Mouse (Mus musculus) heart, postnatal 0 days (tissue): ENCODE results near the gene Plrg1. TPM values are rescaled to one million over a fixed set of nuclear protein-coding genes. Genes with fewer than 3 reads are reported as not detected.

ENCODE experiments used
- ATAC-seq: fragments of 200-750 bp; cut with Nextera tagmentation; 2 replicates; pipeline ENCODE4 v1.8.0; 2017; ENCODE audit warnings: low read depth, moderate number of reproducible peaks, moderate library complexity; ENCODE audit not compliant: insufficient read depth
- DNase-seq: peaks from one replicate; pipeline ENCODE4 v3.0.0-alpha.2; 2016; ENCODE audit warnings: low spot score
- H3K27ac ChIP-seq: fragments of 300-500 bp; sonication (generic); 2 replicates; pipeline ENCODE4 v1.5.1; 2014; ENCODE audit warnings: low read depth, mild to moderate bottlenecking
- H3K27me3 ChIP-seq: fragments of 300-500 bp; sonication (generic); 2 replicates; pipeline ENCODE4 v1.6.1; 2014; ENCODE audit warnings: low read length, mixed read lengths; ENCODE audit not compliant: control insufficient read depth, insufficient read depth
- H3K36me3 ChIP-seq: fragments of 300-500 bp; sonication (generic); replicated peaks from 2 replicates; pipeline ENCODE4 v1.6.1; 2014; ENCODE audit warnings: low read length, mixed read lengths; ENCODE audit not compliant: control insufficient read depth, insufficient read depth
- H3K4me1 ChIP-seq: fragments of 300-500 bp; sonication (generic); 2 replicates; pipeline ENCODE4 v1.6.1; 2014; ENCODE audit warnings: antibody characterized with exemption; ENCODE audit not compliant: control insufficient read depth, insufficient read depth
- H3K4me2 ChIP-seq: fragments of 300-500 bp; sonication (generic); 2 replicates; pipeline ENCODE4 v1.6.1; 2014; ENCODE audit warnings: low read depth, mild to moderate bottlenecking, low read length, moderate library complexity
- H3K4me3 ChIP-seq: fragments of 300-500 bp; sonication (generic); 2 replicates; pipeline ENCODE4 v1.5.1; 2014; ENCODE audit warnings: low read depth, low read length
- H3K9ac ChIP-seq: fragments of 300-500 bp; sonication (generic); replicated peaks from 2 replicates; pipeline ENCODE4 v1.6.1; 2014; ENCODE audit warnings: low read depth, low read length, mixed read lengths
- H3K9me3 ChIP-seq: fragments of 300-500 bp; sonication (generic); replicated peaks from 2 replicates; pipeline ENCODE4 v1.6.1; 2016; ENCODE audit warnings: low read length; ENCODE audit not compliant: control insufficient read depth
- CTCF ChIP-seq: IDR thresholded peaks from 2 replicates; pipeline ENCODE4 v1.5.1; 2016; ENCODE audit warnings: antibody characterized with exemption, control low read depth, low read depth
- EP300 ChIP-seq: IDR thresholded peaks from 2 replicates; pipeline ENCODE4 v1.6.1; 2016; ENCODE audit warnings: antibody characterized with exemption, low read depth
- WGBS: fragments of 180-500 bp; shearing (Covaris S2); extraction: QIAGEN DNeasy Blood & Tissue Kit; methylation state at CpG from one replicate; pipeline ENCODE4 v1.1.7; 2014; 5-methylcytosine and 5-hydroxymethylcytosine counted together
- polyA plus RNA-seq: library from polyadenylated mRNA; unstranded; fragments of >200 nt; fragmentation: Nextera tagmentation; extraction: Ambion mirVana; gene quantifications from 2 replicates; pipeline ENCODE4 v1.2.1, GENCODE M21; 2015
- total RNA-seq: library from RNA; depleted of rRNA; stranded (reverse); fragments of >200 nt; gene quantifications from 2 replicates; pipeline ENCODE4 v1.2.3, GENCODE M21; 2014; ENCODE audit warnings: low replicate concordance

The Plrg1 gene
- total and polyA plus RNA-seq, 2 experiments from 2014 or later, result 40.8 to 46.2 TPM

- Histone ChIP-seq H3K9ac (no peak overlapping the region), H3K4me2 (no peak overlapping the region), H3K27ac (no peak overlapping the region), H3K36me3 (no peaks in the 10 kb centered on the region), H3K4me1 (no peaks in the 10 kb centered on the region), H3K4me3 (no peak overlapping the region), H3K9me3 (no peaks in the 10 kb centered on the region), H3K27me3 (no peaks in the 10 kb centered on the region)
- TF ChIP-seq EP300 (no peak), CTCF (no peak)
- DNase-seq (no peak), ATAC-seq (no peak)
- WGBS, result 86% methylated on average over 19 of the region's 19 CpGs
These were observed 42.7 kb upstream of the Plrg1 start for GRCm38 (mm10) chr3:83012636-83013035.

DNA sequence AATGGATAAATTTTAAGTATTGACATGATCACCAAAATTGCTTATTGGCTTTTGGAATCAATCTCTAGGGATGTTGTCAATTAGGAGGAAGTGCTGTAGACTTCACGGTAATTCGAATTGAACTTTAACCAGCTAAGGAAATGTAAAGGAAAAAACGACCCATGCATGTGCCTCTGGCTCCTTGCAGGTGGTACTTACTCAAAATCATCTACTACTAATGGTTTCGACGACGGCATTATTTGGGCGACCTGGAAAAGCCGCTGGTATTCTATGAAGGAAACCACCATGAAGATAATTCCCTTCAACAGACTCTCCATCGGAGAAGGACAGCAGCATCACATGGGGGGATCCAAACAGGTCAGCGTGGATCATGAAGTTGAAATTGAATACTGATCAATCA is 41.4 kb upstream of the Plrg1 start:
- H3K4me1 ChIP-seq, result no peaks in the 10 kb centered on the region
- H3K27ac ChIP-seq, result no peak overlapping the region
- no peak overlapping the region for H3K9ac ChIP-seq
- DNase-seq (no peak), ATAC-seq (no peak)
- no peaks in the 10 kb centered on the region for H3K9me3 ChIP-seq
- no peak overlapping the region for H3K4me3 ChIP-seq
- H3K36me3 ChIP-seq, result no peaks in the 10 kb centered on the region
- TF ChIP-seq EP300, result no peak
- 82% methylated on average over 10 of the region's 10 CpGs for WGBS
- no peaks in the 10 kb centered on the region for H3K27me3 ChIP-seq
- no peak overlapping the region for H3K4me2 ChIP-seq

DNA sequence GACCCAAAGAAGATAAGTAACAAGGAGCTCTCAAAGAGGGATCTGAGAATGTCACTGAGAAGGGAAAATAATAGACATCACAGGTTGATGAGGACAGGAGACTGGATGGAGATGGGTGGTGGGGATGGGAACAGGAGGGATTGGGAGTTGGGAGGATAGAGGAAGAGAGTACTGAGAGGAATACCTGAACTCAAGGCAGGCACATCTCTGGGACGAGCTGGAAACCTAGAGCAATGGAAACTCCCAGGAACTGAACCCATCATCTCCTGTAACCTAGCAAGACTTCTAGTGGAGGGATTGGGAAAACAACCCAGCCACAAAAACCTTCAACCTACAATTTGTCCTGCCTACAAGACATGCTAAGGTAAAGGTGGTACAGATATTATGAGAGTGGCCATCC is 39.1 kb upstream of the Plrg1 start:
- Histone ChIP-seq H3K27me3 (no peaks in the 10 kb centered on the region), H3K36me3 (no peaks in the 10 kb centered on the region), H3K9me3 (no peaks in the 10 kb centered on the region), H3K27ac (no peak overlapping the region), H3K4me1 (no peaks in the 10 kb centered on the region), H3K4me2 (no peak overlapping the region), H3K4me3 (no peak overlapping the region), H3K9ac (no peak overlapping the region)
- 71% methylated on average over 1 of the region's 1 CpGs for WGBS
- ATAC-seq (no peak), DNase-seq (no peak)
- TF ChIP-seq EP300 (no peak), CTCF (no peak)

- TF ChIP-seq EP300 (no peak), CTCF (no peak)
- WGBS, result 71% methylated on average over 2 of the region's 2 CpGs
- H3K9ac ChIP-seq, result no peak overlapping the region
- H3K27me3 ChIP-seq, result no peaks in the 10 kb centered on the region
- no peak overlapping the region for H3K4me3 ChIP-seq
- no peaks in the 10 kb centered on the region for H3K36me3 ChIP-seq
- H3K4me1 ChIP-seq, result no peaks in the 10 kb centered on the region
- H3K27ac ChIP-seq, result no peak overlapping the region
- H3K4me2 ChIP-seq, result no peak overlapping the region
- H3K9me3 ChIP-seq, result no peaks in the 10 kb centered on the region
- no peak for ATAC-seq
- no peak for DNase-seq
These were observed 34.9 kb upstream of the Plrg1 start for GRCm38 (mm10) chr3:83020387-83020786.

DNA sequence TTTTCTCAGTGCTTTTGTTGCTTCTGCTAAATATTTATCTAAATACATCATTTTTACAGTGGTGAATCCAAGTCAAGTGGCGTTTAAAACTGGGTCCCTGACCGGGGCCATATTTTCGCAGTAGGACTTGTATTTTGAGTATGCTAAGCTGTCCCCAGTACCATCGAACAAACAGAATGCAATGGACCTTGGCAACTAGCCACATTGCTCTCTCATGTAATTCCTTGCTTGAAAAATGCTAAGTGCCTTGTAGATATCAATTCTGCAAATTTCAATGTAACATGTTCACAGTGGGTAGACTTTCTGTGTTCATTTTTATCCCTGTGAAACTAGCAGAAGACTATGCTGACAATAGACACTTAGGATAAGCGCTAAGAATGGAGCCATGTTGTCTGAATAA is 34.1 kb upstream of the Plrg1 start:
- TF ChIP-seq EP300, result no peak
- no peak for TF ChIP-seq CTCF
- Histone ChIP-seq H3K4me1 (no peaks in the 10 kb centered on the region), H3K27me3 (no peaks in the 10 kb centered on the region), H3K9ac (no peak overlapping the region), H3K27ac (no peak overlapping the region), H3K9me3 (no peaks in the 10 kb centered on the region), H3K36me3 (no peaks in the 10 kb centered on the region), H3K4me2 (no peak overlapping the region), H3K4me3 (no peak overlapping the region)
- 73% methylated on average over 5 of the region's 5 CpGs for WGBS
- DNase-seq (no peak), ATAC-seq (no peak)

DNA sequence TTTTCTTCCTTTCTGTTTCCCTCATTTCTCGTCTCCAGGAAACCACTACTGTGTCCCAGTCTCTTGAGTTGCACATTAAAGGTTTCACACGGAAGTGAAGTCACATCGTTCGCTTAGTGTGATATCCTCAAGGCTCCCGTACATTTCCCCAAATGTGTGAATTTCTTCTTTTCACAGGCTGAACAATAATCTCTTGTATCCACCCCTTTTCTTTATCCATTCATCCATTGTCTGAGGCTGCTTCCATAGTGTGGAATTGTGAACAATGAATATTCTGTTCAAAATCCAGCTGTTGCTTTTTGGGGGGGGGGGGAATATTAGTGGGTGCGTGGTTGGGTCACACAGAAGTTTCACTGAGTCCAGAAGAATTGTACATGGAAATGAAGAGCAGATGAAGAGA is 30.3 kb upstream of the Plrg1 start:
- Histone ChIP-seq H3K27ac (no peak overlapping the region), H3K4me1 (no peaks in the 10 kb centered on the region), H3K4me3 (no peak overlapping the region), H3K9me3 (no peaks in the 10 kb centered on the region), H3K9ac (no peak overlapping the region), H3K4me2 (no peak overlapping the region), H3K36me3 (no peaks in the 10 kb centered on the region), H3K27me3 (no peaks in the 10 kb centered on the region)
- DNase-seq, result no peak
- 74% methylated on average over 6 of the region's 6 CpGs for WGBS
- ATAC-seq, result no peak
- TF ChIP-seq EP300, result no peak
- no peak for TF ChIP-seq CTCF
